Mouse (Mus musculus) testis, adult 2 months (tissue): ENCODE measurements around the gene Ccdc12.

Source experiments
- CTCF ChIP-seq: fragments of 200-500 bp; IDR thresholded peaks from 2 replicates; pipeline ENCODE4 v1.5.1; 2012; ENCODE audit warnings: low read depth, mild to moderate bottlenecking, inconsistent platforms, low read length, moderate library complexity; ENCODE audit not compliant: control insufficient read depth, insufficient read depth, insufficient replicate concordance
- POLR2A ChIP-seq: fragments of 200-500 bp; IDR thresholded peaks from 2 replicates; pipeline ENCODE4 v1.6.1; 2012; ENCODE audit warnings: low read depth, mild to moderate bottlenecking, inconsistent platforms, low read length, moderate library complexity; ENCODE audit not compliant: control insufficient read depth

GRCm38 (mm10) chr9:110742295-110742950 is 86.1 kb downstream of the Ccdc12 start:
- TF ChIP-seq CTCF (no peak), POLR2A (no peak)
